In genomic region chr15:21437347-21437746, GRCm38 (mm10) we compare ENCODE assay signal across 30 mouse cellular contexts.
"Had no signal": no experiment of that assay in that cellular context is flagged by ENCODE, and none has a peak within 500 bp of the region (broad histone marks: within the 10 kb centered on the region; RNA-seq: fewer than 3 reads in every experiment).

No protein-coding gene starts in this region.

- H3K36me3 ChIP-seq: heart, embryonic 12.5 days; heart, embryonic 13.5 days; heart, embryonic 15.5 days; hindbrain, embryonic 10.5 days; hindbrain, embryonic 12.5 days; hindbrain, embryonic 13.5 days; hindbrain, embryonic 15.5 days; intestine, embryonic 15.5 days; kidney, embryonic 15.5 days had no signal

- H3K27me3 ChIP-seq: heart, embryonic 12.5 days; heart, embryonic 13.5 days; heart, embryonic 15.5 days; hindbrain, embryonic 12.5 days; hindbrain, embryonic 13.5 days; hindbrain, embryonic 15.5 days; intestine, embryonic 15.5 days; kidney, embryonic 15.5 days had no signal

- H3K9me3 ChIP-seq: heart, embryonic 12.5 days; heart, embryonic 13.5 days; heart, embryonic 15.5 days; hindbrain, embryonic 10.5 days; hindbrain, embryonic 12.5 days; hindbrain, embryonic 13.5 days; hindbrain, embryonic 15.5 days; intestine, embryonic 15.5 days; kidney, embryonic 15.5 days had no signal

- H3K4me3 ChIP-seq: heart, embryonic 12.5 days; heart, embryonic 13.5 days; heart, embryonic 15.5 days; hindbrain, embryonic 10.5 days; hindbrain, embryonic 12.5 days; hindbrain, embryonic 13.5 days; hindbrain, embryonic 15.5 days; intestine, embryonic 15.5 days; kidney, embryonic 15.5 days; layer of hippocampus, adult 2 months; left cerebral cortex, adult 2 months had no signal

- H3K9ac ChIP-seq: heart, embryonic 12.5 days; heart, embryonic 13.5 days; heart, embryonic 15.5 days; hindbrain, embryonic 12.5 days; hindbrain, embryonic 13.5 days; hindbrain, embryonic 14.5 days; hindbrain, embryonic 15.5 days; intestine, embryonic 15.5 days; kidney, embryonic 15.5 days had no signal

- H3K27ac ChIP-seq: heart, embryonic 13.5 days; heart, embryonic 15.5 days; hindbrain, embryonic 10.5 days; hindbrain, embryonic 12.5 days; hindbrain, embryonic 13.5 days; hindbrain, embryonic 14.5 days; hindbrain, embryonic 15.5 days; hindbrain, postnatal 0 days; intestine, embryonic 15.5 days; kidney, embryonic 15.5 days; kidney, postnatal 0 days; layer of hippocampus, adult 2 months; left cerebral cortex, adult 2 months had no signal

- DNase-seq: heart, postnatal 10 days; heart, postnatal 14 days; heart, postnatal 36 days; heart, postnatal 4 days; kidney, adult 11 months; kidney, adult 18-20 months; kidney, adult 2 months; kidney, adult 8-10 months; kidney, adult 9 months; kidney, postnatal 10 days; kidney, postnatal 14 days; kidney, postnatal 25 days; kidney, postnatal 36 days; kidney, postnatal 4 days; layer of hippocampus, adult 9-11 months; layer of hippocampus, postnatal 36 days had no signal

- H3K4me1 ChIP-seq: heart, embryonic 12.5 days; heart, embryonic 13.5 days; heart, embryonic 15.5 days; hindbrain, embryonic 10.5 days; hindbrain, embryonic 12.5 days; hindbrain, embryonic 13.5 days; hindbrain, embryonic 15.5 days; intestine, embryonic 15.5 days; kidney, embryonic 15.5 days had no signal
